Mouse (Mus musculus) Patski (cell line): ENCODE data around the gene Scamp3. TPM values are rescaled to one million over a fixed set of nuclear protein-coding genes. Genes with fewer than 3 reads are reported as not detected.

Experiments used
- ATAC-seq: fragments of 100-300 bp; one replicate; pipeline ENCODE4 v1.8.0; 2021
- CTCF ChIA-PET: fragments of 350-600 bp; sonication (Branson Sonifier 250); formaldehyde crosslinking; loops from one replicate; lab custom pipeline; 2022; ENCODE audit warnings: inconsistent platforms; lab: Charles Lee
- POLR2A ChIA-PET: fragments of 350-600 bp; sonication (Branson Sonifier 250); formaldehyde crosslinking; loops from one replicate; lab custom pipeline; 2022; ENCODE audit warnings: antibody characterized with exemption, inconsistent platforms; lab: Charles Lee
- DNase-seq: peaks from one replicate; pipeline ENCODE4 v3.0.0-alpha.2; 2011; ENCODE audit warnings: low read depth, low spot score
- H3K27me3 ChIP-seq: fragments of 371-371 bp; one replicate; pipeline ENCODE4 v1.5.1; 2021
- CTCF ChIP-seq: fragments of 100-300 bp; IDR thresholded peaks from one replicate; pipeline ENCODE4 v1.5.1; 2021
- in situ Hi-C: fragments of 300-500 bp; cut with MboI; formaldehyde crosslinking; loops from 3 replicates; pipeline ENCODE4 v1.11.1; 2018; ENCODE audit warnings: low pct_unique_long_range_greater_than_20kb, mixed read lengths
- polyA plus RNA-seq: library from polyadenylated mRNA; unstranded; gene quantifications from one replicate; pipeline ENCODE4 v1.2.3, GENCODE M21; 2021

Gene Scamp3
- polyA plus RNA-seq, 1 experiment from 2014 or later = 175 TPM

- DNase-seq = no peak
- no peaks in the 10 kb centered on the region for H3K27me3 ChIP-seq
- no peak for TF ChIP-seq CTCF
- in situ Hi-C loops = no loop called here
- ATAC-seq = no peak
- POLR2A ChIA-PET = interaction anchor here (0.6 kb wide), 1 partner anchor 101 kb away, joined by 3 read pairs; no protein-coding TSS in a partner anchor
- CTCF ChIA-PET = interaction anchor here (1.2 to 4.1 kb wide), 2 partner anchors 17 to 47 kb away, joined by 3 to 26 read pairs; no protein-coding TSS in a partner anchor
Observed at GRCm38 (mm10) chr3:89161786-89162185, 15.5 kb upstream of the Scamp3 start.

- ATAC-seq (no peak), DNase-seq (no peak)
- no peaks in the 10 kb centered on the region for H3K27me3 ChIP-seq
- TF ChIP-seq CTCF = no peak
- in situ Hi-C loops = no loop called here
- ChIA-PET CTCF (interaction anchor here (1.3 to 4.1 kb wide), 3 partner anchors 32 to 74 kb away, joined by 4 to 26 read pairs (median 8); no protein-coding TSS in a partner anchor), POLR2A (interaction anchor here (1.1 to 2.2 kb wide), 3 partner anchors 11 to 41 kb away, joined by 4 to 11 read pairs (median 6); partner anchors contain the start of gene Scamp3)
Observed at GRCm38 (mm10) chr3:89163123-89163522, 14.2 kb upstream of the Scamp3 start.

- ATAC-seq (no peak), DNase-seq (no peak)
- in situ Hi-C loops = no loop called here
- ChIA-PET POLR2A (interaction anchor here (0.6 to 2.2 kb wide), 10 partner anchors 8 to 82 kb away, joined by 3 to 17 read pairs (median 4); partner anchors contain the start of gene Scamp3), CTCF (interaction anchor here (0.6 to 4.1 kb wide), 5 partner anchors 26 to 74 kb away, joined by 3 to 26 read pairs (median 8); no protein-coding TSS in a partner anchor)
- no peaks in the 10 kb centered on the region for H3K27me3 ChIP-seq
- TF ChIP-seq CTCF = no peak
Observed at GRCm38 (mm10) chr3:89163643-89164245, 13.5 kb upstream of the Scamp3 start.

GRCm38 (mm10) chr3:89164506-89165267 is 12.6 kb upstream of the Scamp3 start, which contains the start of gene Clk2:
TSS of gene Clk2 (plus strand) at chr3:89164795.
- no peak for DNase-seq
- TF ChIP-seq CTCF = no peak
- no peaks in the 10 kb centered on the region for H3K27me3 ChIP-seq
- ChIA-PET CTCF (interaction anchor here (1.1 to 2.8 kb wide), 5 partner anchors 13 to 77 kb away, joined by 4 to 9 read pairs (median 8); partner anchors contain the start of gene Scamp3), POLR2A (interaction anchor here (0.7 to 2.2 kb wide), 10 partner anchors 9 to 83 kb away, joined by 3 to 11 read pairs (median 4); partner anchors contain the start of genes Pklr and Scamp3)
- in situ Hi-C loops = no loop called here
- peak; percentile 91 for ATAC-seq

GRCm38 (mm10) chr3:89165268-89165870 is 11.9 kb upstream of the Scamp3 start:
- POLR2A ChIA-PET = interaction anchor here (0.6 to 2.2 kb wide), 8 partner anchors 9 to 524 kb away, joined by 3 to 8 read pairs (median 4); partner anchors contain the start of gene Pklr

GRCm38 (mm10) chr3:89166945-89167344 is 10.3 kb upstream of the Scamp3 start:
- no peak for TF ChIP-seq CTCF
- H3K27me3 ChIP-seq = no peaks in the 10 kb centered on the region
- POLR2A ChIA-PET = interaction anchor here (1.5 kb wide), 1 partner anchor 10 kb away, joined by 9 read pairs; the partner anchor contains the start of gene Scamp3
- ATAC-seq (no peak), DNase-seq (no peak)
- CTCF ChIA-PET = interaction anchor here (0.9 to 2.2 kb wide), 2 partner anchors 10 to 20 kb away, joined by 3 to 8 read pairs; partner anchors contain the start of gene Scamp3
- in situ Hi-C loops = no loop called here

More at GRCm38 (mm10) chr3:89165268-89165870, 11.9 kb upstream of the Scamp3 start:
- DNase-seq = no peak
- no peak for TF ChIP-seq CTCF
- CTCF ChIA-PET = interaction anchor here (1.1 to 2.8 kb wide), 4 partner anchors 12 to 78 kb away, joined by 5 to 9 read pairs (median 8); partner anchors contain the start of gene Scamp3
- H3K27me3 ChIP-seq = no peaks in the 10 kb centered on the region
- ATAC-seq = peak; percentile 4
- in situ Hi-C loops = no loop called here

- TF ChIP-seq CTCF = no peak
- CTCF ChIA-PET = interaction anchor here (1.7 kb wide), 1 partner anchor 19 kb away, joined by 5 read pairs; no protein-coding TSS in a partner anchor
- DNase-seq (no peak), ATAC-seq (no peak)
- POLR2A ChIA-PET = interaction anchor here (1.5 kb wide), 1 partner anchor 11 kb away, joined by 6 read pairs; the partner anchor contains the start of gene Clk2
- in situ Hi-C loops = no loop called here
- H3K27me3 ChIP-seq = no peaks in the 10 kb centered on the region
Observed at GRCm38 (mm10) chr3:89174844-89175243, 2.4 kb upstream of the Scamp3 start.

GRCm38 (mm10) chr3:89175544-89175943 is 1.7 kb upstream of the Scamp3 start:
- H3K27me3 ChIP-seq = no peaks in the 10 kb centered on the region
- no peak for DNase-seq
- CTCF ChIA-PET = interaction anchor here (1.7 kb wide), 1 partner anchor 18 kb away, joined by 5 read pairs; no protein-coding TSS in a partner anchor
- POLR2A ChIA-PET = interaction anchor here (1.0 kb wide), 1 partner anchor 10 kb away, joined by 3 read pairs; no protein-coding TSS in a partner anchor
- in situ Hi-C loops = no loop called here
- TF ChIP-seq CTCF = no peak
- no peak for ATAC-seq

- no peaks in the 10 kb centered on the region for H3K27me3 ChIP-seq
- CTCF ChIA-PET = interaction anchor here (1.4 to 2.5 kb wide), 3 partner anchors 11 to 86 kb away, joined by 5 to 8 read pairs (median 8); no protein-coding TSS in a partner anchor
- DNase-seq (no peak), ATAC-seq (no peak)
- POLR2A ChIA-PET = interaction anchor here (0.6 to 1.7 kb wide), 6 partner anchors 9 to 86 kb away, joined by 3 to 11 read pairs (median 6); no protein-coding TSS in a partner anchor
- TF ChIP-seq CTCF = no peak
- in situ Hi-C loops = no loop called here
Observed at GRCm38 (mm10) chr3:89176421-89176820, 852 bp upstream of the Scamp3 start.
